Mouse (Mus musculus): ENCODE results near the gene Dlg2.

Gene Dlg2

DNA sequence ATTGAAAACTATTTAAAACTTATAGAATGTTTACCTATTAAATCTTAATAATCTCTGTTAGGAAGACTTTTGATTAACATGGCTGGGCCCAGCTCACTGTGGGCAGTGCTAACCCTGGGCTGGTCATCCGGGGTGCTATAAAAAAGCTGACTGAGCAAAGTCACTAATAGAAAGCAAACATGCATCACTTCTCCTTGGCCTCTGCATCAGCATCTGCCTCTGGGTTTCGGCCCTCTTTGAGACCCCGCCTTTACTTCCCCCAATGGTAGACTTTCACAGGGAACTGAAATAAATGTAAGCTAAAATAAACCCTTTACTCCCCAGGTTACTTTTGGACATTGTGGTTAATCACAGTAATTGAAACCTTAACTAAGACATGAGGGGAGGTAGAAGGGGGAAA lies 1264.3 kb downstream of the Dlg2 start:
- no peak for DNase-seq (ENCODE audit: low read depth, low spot score)

DNA sequence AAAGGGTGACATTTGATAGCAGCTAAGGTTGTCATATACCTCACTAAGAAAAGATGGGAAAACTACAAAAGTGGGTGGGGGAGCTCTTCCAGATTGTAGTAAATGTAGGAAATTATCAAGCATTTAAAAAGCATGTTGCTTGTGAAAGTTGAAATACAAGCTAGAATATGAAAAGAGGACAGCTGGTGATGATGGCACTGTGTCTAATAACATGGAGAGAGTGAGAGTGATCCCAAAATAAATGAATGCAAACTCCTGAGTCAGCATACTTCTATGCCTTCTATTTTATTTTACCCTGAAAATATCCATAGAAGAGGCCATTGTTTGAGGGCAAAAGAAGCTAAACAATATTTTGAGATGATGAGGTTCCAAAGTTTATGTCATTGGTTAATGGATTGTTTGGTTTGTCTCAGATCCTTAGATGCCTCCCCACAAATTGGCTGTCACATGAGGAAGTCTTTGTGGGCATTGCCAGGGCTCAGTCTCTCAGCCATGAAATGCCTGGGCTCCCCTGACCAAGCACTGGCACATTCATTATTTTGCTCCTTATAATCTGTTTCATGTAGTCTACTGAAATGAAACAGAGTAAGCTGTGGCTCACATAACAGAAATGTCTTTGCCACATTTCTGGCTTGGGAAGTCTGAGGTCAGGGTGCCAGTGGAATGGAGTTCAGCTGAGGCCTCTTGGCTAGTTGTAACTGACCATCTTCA lies 1276.8 kb downstream of the Dlg2 start:
- no peak for DNase-seq (ENCODE audit: low read depth, low spot score)

DNA sequence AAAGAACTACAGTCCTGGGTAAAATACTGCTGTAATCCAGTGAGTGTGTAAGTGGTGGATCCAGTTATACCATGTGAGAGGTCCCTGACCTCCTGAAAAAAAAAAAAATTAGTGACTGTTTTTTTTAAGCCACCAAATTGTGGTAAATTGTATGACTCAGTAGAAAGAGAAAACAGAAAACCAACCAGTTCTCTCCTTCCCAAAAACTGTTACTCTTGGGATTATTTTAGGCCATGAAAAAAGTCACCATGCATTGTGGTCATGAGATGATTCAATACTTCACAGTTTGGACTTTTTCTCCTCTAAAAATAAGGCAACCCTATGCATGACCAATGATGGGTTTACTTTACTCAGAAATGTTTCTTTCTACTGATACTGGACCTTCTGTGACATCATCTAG lies 1291.2 kb downstream of the Dlg2 start:
- no peak for DNase-seq (ENCODE audit: low read depth, low spot score)

DNA sequence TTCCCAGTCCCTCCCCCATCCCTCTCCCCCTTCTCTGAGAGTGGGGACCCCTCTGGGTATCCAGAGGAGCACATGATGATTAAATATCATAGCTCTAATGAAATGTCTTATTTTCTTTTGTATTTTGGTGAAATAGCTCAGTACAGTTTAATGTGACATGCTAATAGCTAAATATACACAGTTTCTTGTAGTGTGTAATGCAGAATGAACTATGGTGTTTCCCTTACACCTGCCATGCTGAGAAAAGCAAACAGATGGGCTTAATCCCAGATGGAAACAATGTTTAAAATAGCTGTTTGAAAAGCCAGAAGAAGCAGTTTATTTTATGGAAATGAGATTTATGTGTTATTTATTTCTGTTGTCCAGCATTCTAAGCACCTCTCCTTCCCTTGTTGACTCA lies 1302.2 kb downstream of the Dlg2 start:
- no peak for DNase-seq (ENCODE audit: low read depth, low spot score)

DNA sequence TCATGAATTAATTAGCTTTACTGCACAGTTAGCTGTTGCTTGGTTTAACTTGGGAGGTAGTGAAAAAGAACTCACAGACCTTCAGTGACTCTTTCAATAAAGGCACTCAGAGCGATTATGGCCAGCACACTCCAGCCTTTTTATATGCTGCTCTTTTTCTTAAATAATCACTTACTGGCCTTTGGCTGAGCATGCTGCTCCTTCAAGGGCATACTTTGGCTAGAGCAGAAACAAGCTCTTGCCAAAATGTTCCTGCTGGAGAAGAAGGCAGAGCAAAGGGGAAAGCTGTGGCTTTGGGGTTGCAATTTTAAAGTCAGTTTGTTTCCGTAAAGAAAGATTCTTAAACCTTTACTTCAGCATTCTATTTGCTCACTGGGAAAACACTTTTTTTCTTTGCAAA lies 1308.1 kb downstream of the Dlg2 start:
- DNase-seq (ENCODE audit: low read depth, low spot score): no peak

DNA sequence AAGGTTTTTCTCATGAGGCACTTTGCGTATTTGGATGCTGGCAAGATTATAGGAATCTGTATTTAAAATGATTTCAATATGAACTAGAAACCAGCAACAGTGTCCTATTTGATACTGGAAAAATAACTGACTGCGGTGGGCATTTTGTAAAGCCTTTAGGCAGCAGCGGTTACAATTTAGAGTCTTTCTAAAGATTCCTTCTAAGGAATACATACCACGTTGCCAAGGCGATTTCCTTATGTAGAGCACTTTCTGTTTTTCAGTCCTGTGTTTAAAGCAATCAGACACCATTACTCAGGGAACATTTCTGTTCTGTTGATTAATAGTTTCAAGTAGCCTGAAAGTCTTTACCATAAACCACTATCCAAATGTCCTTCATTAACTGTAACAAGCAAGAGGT lies 1309.0 kb downstream of the Dlg2 start:
- no peak for DNase-seq (ENCODE audit: low read depth, low spot score)

DNA sequence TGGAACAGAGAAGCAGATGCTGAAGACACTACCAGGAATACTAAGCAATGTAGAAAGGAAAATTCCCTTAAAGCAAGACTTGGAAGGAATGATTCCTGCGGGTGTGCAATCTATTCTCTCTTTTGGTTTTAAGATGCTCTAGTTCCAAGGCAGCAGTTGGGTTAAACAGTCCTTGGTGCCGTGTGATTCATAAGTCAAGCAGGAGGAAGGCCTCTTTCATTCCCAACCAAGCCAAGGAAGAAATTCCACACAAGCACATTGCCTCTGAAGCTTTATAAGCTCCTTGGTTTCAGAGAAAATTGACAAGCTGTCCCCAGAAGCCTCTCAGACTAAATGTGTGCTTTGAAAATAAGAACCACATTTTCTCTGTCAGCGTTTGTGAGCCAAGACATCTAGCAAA lies 1309.4 kb downstream of the Dlg2 start:
- no peak for DNase-seq (ENCODE audit: low read depth, low spot score)

DNA sequence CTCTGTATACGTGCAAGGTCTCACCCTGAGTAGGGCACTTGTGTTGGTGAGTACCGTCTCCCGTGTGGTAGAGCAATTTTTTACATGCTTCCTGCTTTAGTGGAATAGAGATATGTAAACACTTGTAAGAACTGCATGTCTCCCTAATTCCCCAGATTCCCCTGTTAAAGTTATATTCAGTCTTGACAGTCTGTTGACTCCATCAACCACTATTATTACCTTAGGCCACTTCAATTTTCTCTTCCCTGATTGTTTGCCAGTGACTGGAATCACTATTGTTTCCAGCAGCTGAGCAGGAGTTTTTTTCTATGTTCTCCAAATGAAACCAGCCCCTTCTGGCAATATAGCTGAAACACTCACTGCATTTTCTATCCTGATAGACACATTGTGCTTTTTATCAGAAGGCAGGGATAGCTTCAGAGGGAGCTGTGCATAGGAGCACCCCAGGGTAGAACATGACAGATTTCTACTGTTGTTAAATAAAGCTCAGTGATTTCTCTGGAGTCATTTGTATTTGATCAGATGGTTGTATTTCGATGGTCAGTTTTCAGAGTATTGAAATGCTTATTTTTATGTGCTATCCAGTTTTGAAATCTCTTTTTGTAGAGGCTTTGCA lies 1314.6 kb downstream of the Dlg2 start:
- DNase-seq (ENCODE audit: low read depth, low spot score): no peak

DNA sequence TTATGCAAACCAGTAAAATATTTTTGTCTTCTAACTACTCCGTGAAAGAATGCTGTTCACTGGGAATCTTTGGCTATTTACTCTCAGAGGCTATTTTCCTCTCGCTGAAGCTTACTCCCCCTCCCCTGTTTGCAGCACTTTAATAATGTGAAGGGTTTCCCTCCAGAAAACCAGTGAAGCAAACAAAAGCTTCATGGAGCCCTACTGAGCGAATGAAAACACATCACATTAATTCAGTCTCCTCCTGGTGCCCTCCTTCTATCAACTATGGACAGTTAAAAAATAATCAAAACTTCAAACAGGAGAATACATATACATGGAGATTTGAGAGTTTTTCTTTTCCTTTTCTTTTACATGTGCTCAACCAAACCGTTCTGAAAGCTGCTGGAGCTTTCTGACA lies 1330.2 kb downstream of the Dlg2 start:
- no peak for DNase-seq (ENCODE audit: low read depth, low spot score)

DNA sequence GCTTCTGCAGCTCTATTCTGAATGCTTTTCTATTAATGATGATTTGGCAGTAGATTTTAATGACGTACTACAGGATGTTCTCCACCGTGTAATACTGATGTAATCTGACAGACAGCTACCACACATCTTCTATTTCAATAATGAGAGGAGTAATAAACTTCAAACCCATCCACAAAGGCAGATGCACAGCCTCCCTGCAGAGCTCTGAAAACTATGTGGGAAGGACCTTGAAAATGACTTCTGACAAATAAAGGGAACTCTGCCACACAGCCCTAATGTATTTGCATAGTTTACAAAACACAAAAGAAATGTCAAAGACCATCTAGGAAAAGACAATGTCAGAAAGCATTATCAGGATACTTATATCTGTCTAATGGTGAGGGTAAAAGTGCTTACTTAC lies 1334.3 kb downstream of the Dlg2 start:
- no peak for DNase-seq (ENCODE audit: low read depth, low spot score)

DNA sequence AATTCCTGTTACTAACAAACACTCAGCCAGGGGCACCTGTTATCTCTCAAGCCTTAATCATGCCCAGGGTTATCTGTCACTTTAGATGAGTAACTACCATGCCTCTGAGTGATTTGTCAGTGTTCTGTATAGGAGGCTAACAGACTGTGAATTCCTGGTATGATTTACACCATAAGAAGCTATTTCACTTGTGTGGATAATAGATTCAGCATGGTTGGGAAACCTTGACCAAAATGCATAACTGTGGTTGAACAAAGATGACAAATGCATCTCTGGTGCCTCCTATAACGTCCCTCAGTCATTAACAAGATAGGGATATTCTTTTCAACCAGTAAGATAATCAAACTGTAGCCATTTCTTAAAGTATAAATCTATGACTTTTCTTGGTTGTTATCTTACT lies 1341.5 kb downstream of the Dlg2 start:
- no peak for DNase-seq (ENCODE audit: low read depth, low spot score)

DNA sequence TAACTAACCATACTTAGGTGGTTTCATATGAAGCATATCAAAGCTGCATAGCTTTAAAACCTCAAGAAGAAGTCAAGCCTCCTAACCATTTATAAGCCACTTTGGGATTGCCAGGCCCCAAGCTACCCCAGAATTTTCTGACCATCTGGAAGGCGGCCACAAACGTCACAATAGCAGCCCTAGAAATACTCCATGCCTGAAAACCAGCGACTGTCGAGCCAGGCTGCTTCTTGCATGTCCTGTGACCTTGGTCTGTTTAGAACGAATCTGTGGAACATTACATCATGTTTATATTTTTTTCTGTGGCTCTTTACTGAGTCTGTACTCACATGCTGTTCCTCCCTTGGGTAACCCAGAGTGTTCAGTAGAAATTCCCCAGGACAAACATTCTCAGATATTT lies 1355.7 kb downstream of the Dlg2 start:
- no peak for DNase-seq (ENCODE audit: low read depth, low spot score)

DNA sequence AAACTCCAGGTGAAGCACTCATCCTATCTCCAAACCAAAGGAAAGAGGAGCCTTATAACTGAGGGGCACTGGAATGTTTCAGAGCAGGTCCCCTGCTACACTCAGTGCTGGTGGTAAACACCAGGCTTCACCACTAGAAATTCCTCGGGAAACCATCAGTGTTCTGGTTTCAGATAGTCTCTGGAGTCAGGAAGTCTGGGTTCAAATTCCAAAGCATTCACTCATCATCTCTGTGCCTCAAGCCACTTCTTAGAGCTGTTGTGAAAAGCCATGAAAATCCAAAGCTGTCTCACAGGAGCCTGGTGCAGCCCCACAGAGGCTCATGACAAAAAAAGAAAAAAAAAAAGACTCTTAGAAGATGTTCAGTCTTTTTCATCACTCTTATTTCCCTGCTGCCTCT lies 1369.3 kb downstream of the Dlg2 start:
- DNase-seq (ENCODE audit: low read depth, low spot score): no peak

DNA sequence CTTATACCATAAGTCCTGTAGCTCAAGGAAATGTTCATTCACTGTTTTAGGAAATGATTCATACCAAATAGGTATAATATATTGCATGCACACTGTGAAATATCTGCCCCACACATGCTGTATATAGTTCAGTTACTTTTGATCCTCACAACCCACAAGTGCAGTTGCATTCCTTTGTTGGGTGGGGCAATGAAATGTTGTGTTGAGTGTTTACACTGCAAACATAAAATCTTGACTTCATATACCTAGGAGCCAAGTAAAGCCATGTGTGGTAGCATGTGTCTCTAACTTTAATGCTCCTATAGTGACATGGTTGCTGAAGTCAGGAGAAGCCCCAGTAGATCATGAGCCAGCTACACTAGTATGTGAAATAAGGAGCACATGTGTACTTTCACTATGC lies 1372.9 kb downstream of the Dlg2 start:
- DNase-seq (ENCODE audit: low read depth, low spot score): no peak

DNA sequence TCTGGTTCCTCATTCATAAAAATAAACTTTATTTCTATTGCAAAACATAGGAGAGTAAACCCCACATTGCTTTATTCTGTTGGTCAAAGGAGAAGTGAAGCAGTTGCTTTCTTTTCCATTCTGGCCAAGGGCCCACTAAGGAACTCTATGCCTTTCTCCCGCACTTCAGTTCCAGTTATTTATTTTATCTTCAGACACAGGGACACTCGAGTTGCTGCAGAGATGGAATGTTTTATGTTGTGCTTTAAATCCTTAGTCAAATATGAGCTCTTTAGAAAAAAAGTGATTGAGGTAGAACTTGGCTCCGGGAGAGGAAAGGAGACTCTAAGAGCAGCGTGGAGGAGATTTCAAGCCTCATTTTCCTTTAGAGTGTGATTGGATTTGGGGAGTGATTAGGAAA lies 1377.2 kb downstream of the Dlg2 start:
- no peak for DNase-seq (ENCODE audit: low read depth, low spot score)

DNA sequence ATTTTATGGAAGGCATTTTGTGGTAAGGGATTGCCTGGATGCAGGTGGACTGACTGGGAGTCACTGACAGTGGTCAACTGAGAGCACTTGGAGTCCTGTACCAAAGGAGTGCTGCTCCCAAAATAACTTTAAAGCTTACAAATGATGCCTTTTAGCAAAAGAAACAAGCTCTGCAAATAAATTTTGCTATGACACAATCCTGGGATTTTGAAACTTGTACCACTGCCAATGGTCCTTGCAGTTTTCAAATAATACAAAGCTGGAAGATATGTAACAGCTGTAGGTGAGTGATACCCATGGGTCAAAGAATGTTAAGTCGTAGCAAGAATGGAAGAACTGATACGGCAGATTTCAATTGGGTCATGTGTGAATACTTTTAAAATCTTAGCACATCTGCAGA lies 1380.5 kb downstream of the Dlg2 start:
- no peak for DNase-seq (ENCODE audit: low read depth, low spot score)

DNA sequence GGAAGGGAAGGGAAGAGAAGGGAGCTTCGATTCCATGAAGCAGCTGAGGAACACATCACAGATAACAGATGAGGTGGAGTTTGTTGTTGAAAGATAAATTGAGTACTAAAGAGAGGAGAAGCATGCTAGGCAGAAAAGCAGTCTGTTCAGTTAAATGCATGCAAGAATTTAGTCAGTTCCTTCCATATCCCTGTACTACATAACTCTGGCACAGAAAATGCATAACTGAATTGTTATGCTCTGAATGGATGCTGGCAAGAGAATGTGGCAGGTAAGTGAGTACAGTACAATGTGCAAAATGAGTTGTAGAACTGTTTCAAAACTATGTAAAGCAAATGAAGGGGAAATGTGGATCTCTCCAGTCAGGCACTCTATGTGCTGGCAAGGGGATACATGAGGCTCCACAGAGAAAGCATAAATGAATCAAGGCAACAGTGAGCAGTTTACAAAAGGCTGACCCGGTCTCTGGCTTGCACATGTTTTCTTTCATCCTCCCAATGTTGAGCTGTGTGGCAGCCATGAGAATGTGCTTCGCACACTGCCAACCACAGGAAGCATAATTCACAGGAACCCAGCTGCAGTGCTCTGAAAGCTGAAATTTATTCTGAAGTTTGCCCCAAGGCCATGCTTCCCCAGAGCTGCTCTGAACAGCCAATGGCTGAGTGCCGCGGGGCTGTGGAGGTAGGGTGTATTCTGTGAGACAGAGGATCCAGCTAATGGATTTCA lies 1386.5 kb downstream of the Dlg2 start:
- no peak for DNase-seq (ENCODE audit: low read depth, low spot score)

DNA sequence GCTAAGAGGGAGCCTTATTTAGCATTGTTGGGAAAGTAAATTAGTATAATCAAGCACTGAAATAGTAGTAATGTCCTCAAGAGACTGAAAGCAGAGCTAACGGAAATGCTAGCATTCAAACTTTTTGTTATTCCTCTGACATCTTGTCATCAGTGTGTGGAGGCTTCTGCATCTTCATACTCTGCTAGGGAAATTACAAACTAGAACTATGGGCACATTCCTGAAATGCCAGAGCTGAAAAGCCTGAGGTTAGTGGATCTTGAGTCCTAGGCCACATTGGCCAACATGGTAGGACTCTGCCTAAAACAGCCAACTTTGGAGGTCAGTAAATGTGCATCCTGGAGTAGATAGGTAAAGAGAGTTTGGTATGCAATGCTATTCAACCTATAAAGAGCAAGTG lies 1392.4 kb downstream of the Dlg2 start:
- no peak for DNase-seq (ENCODE audit: low read depth, low spot score)

DNA sequence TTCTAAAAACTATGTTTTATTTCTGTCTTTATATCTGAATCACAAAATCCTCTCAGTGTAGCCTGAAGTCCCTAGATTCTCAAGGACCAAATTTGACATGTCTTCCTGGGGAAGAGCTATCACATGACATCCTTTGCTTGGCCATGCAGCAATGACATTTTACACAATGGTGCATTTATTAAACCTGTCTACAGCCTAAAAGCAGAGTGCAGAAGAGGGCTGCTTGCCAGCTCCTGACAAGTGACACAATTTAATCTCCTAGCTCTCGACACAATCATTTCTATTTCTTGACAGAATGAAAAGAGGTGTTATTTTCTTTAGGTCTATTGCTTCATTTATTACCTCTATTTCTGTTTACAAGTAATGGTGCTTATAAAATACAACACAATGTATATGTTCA lies 1400.4 kb downstream of the Dlg2 start:
- DNase-seq (ENCODE audit: low read depth, low spot score): no peak

DNA sequence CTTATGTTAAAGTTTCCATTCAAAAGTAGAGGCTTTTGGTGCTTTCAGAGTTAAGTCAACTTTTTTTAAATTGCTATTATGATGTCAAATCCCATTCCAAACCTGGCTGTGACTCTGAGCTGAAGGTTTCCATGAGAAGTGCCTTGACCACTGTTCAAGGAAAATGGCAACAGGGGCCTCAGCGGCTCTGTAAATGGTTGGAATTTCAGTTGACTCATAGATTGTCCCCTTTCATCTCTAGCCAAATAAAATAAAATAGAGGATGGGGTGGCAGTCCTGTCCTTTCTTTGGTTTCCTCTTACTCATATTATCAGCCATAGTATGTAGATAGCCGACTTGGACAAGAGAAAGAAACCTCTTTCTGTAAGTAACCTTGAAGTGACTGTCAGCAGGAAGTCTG lies 1401.3 kb downstream of the Dlg2 start:
- DNase-seq (ENCODE audit: low read depth, low spot score): no peak

DNA sequence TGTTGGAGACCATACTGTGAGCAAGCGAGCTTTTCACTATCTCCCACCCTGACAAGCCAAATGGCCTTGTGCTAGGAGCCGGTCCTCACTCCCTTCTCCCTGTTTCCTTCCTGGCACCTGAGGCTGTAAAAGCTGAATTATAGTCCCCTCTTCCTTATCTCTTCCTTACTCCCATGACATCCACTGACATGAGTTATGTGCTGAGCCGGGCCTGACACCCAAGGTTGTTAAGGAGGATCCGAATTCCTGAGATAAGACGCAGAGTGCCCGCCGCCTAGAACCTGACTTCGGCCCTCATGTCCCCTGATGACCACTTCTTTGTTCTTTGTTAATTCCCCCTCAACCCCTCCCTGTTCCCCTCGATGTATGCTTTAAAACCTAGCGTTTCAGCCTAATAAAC lies 1409.9 kb downstream of the Dlg2 start:
- DNase-seq (ENCODE audit: low read depth, low spot score): no peak

DNA sequence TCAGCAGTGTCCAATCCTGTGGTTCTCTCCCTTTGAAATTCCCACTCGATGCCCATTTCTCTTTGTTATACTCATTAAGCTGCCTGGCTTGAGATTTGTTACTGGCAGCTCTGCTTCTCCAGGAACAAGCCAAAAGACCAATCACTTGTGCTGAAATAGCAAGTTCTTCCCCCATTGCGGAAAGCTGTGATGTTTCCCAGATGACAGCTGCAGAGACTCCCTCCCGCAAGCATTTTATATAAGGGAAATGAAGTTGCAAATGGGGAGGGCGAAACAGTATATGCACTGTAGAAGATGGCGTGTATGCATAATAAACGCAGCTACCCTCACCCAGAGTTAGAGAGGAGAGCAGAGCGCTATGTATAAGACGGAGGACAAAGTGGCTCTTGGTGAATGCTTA lies 1417.5 kb downstream of the Dlg2 start:
- no peak for DNase-seq (ENCODE audit: low read depth, low spot score)

DNA sequence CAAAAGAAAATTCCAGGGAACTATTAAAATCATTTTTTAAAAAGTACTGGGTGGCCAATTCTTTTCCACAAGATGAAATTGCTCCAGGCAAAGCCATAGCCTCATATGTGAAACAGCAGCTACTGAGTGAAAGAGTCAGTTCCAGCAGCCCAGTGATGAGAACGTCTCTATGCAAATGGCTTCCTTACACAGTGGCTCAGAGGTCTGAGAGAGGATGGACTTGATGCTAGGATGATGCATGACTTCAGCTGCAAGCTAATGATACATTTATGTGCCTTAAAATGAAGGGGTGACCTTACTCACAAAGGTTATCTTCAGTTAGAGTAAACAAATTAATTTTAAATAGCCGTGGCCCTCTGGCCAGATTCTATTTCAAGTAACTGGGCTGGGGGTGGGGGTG lies 1420.5 kb downstream of the Dlg2 start:
- no peak for DNase-seq (ENCODE audit: low read depth, low spot score)

All from retina, postnatal 7 days (tissue).